Mouse (Mus musculus): Measurements from ENCODE around the gene Crygn. TPM values are rescaled to one million over a fixed set of nuclear protein-coding genes. Genes with fewer than 3 reads are reported as not detected.

The Crygn gene
- polyA plus RNA-seq, 1 experiment from 2014 or later, result 1.8 TPM

GRCm38 (mm10) chr5:24724805-24725204 is 33.0 kb downstream of the Crygn start:
- peak overlapping the region; percentile 38 for H3K4me2 ChIP-seq
- TF ChIP-seq CTCF (IDR thresholded peaks at IDR 0.05; ENCODE audit: low read depth), result no peak
- H3K27me3 ChIP-seq (ENCODE audit: insufficient read depth, low read length), result peaks cover 4% of the 10 kb centered on the region; the same call in 1 of the 2 replicates
- H3K4me1 ChIP-seq (ENCODE audit: insufficient read depth), result peaks cover 19% of the 10 kb centered on the region
- no peaks in the 10 kb centered on the region for H3K9me3 ChIP-seq (ENCODE audit: low read depth, low read length)
- H3K9ac ChIP-seq, result peak overlapping the region; percentile 34
- H3K27ac ChIP-seq (ENCODE audit: low read depth), result peak overlapping the region; percentile 90
- WGBS, result 17% methylated on average over 5 of the region's 5 CpGs
- peaks cover 16% of the 10 kb centered on the region for H3K36me3 ChIP-seq (ENCODE audit: insufficient read depth)
- peak; percentile 80 for DNase-seq
- peak; percentile 93 for ATAC-seq (ENCODE audit: insufficient read depth)
- H3K4me3 ChIP-seq (ENCODE audit: low read depth, low read length), result no peak overlapping the region

- DNase-seq, result no peak
- ATAC-seq (ENCODE audit: insufficient read depth), result no peak
- Histone ChIP-seq H3K27me3 (ENCODE audit: insufficient read depth, low read length) (no peaks in the 10 kb centered on the region), H3K36me3 (ENCODE audit: insufficient read depth) (peaks cover 19% of the 10 kb centered on the region), H3K4me2 (peak overlapping the region; percentile 38; the same call in 1 of the 2 replicates), H3K9me3 (ENCODE audit: low read depth, low read length) (no peaks in the 10 kb centered on the region), H3K4me1 (ENCODE audit: insufficient read depth) (peaks cover 16% of the 10 kb centered on the region), H3K27ac (ENCODE audit: low read depth) (peak overlapping the region; percentile 90), H3K4me3 (ENCODE audit: low read depth, low read length) (no peak overlapping the region), H3K9ac (peak overlapping the region; percentile 34)
- 62% methylated on average over 5 of the region's 5 CpGs for WGBS
- no peak for TF ChIP-seq CTCF (IDR thresholded peaks at IDR 0.05; ENCODE audit: low read depth)
These were observed 33.6 kb downstream of the Crygn start for GRCm38 (mm10) chr5:24724270-24724634.

- no peaks in the 10 kb centered on the region for H3K9me3 ChIP-seq (ENCODE audit: low read depth, low read length)
- ATAC-seq (ENCODE audit: insufficient read depth) (no peak), DNase-seq (peak; percentile 42)
- 66% methylated on average over 11 of the region's 11 CpGs for WGBS
- H3K9ac ChIP-seq, result peak overlapping the region; percentile 34; the same call in 1 of the 2 replicates
- H3K4me1 ChIP-seq (ENCODE audit: insufficient read depth), result peaks cover 13% of the 10 kb centered on the region
- H3K27ac ChIP-seq (ENCODE audit: low read depth), result peak overlapping the region; percentile 90
- no peaks in the 10 kb centered on the region for H3K27me3 ChIP-seq (ENCODE audit: insufficient read depth, low read length)
- H3K36me3 ChIP-seq (ENCODE audit: insufficient read depth), result peaks cover 19% of the 10 kb centered on the region
- H3K4me3 ChIP-seq (ENCODE audit: low read depth, low read length), result no peak overlapping the region
- TF ChIP-seq CTCF (IDR thresholded peaks at IDR 0.05; ENCODE audit: low read depth), result no peak
- 0 out of 2 replicates have a peak overlapping the region, but pooled peaks have one; percentile 22 for H3K4me2 ChIP-seq
These were observed 34.1 kb downstream of the Crygn start for GRCm38 (mm10) chr5:24723527-24724269.

GRCm38 (mm10) chr5:24719852-24720251 is 38.0 kb downstream of the Crygn start:
- peaks cover 9% of the 10 kb centered on the region for H3K4me1 ChIP-seq (ENCODE audit: insufficient read depth)
- H3K27ac ChIP-seq (ENCODE audit: low read depth), result no peak overlapping the region
- no peaks in the 10 kb centered on the region for H3K9me3 ChIP-seq (ENCODE audit: low read depth, low read length)
- no peaks in the 10 kb centered on the region for H3K27me3 ChIP-seq (ENCODE audit: insufficient read depth, low read length)
- 87% methylated on average over 3 of the region's 3 CpGs for WGBS
- TF ChIP-seq CTCF (IDR thresholded peaks at IDR 0.05; ENCODE audit: low read depth), result no peak
- no peak for ATAC-seq (ENCODE audit: insufficient read depth)
- H3K36me3 ChIP-seq (ENCODE audit: insufficient read depth), result peaks cover 56% of the 10 kb centered on the region
- no peak for DNase-seq
- H3K4me3 ChIP-seq (ENCODE audit: low read depth, low read length), result no peak overlapping the region
- no peak overlapping the region for H3K4me2 ChIP-seq
- H3K9ac ChIP-seq, result no peak overlapping the region

GRCm38 (mm10) chr5:24718076-24718475 is 39.7 kb downstream of the Crygn start:
- ATAC-seq (ENCODE audit: insufficient read depth) (no peak), DNase-seq (no peak)
- Histone ChIP-seq H3K4me3 (ENCODE audit: low read depth, low read length) (no peak overlapping the region), H3K9ac (no peak overlapping the region), H3K27me3 (ENCODE audit: insufficient read depth, low read length) (no peaks in the 10 kb centered on the region), H3K4me1 (ENCODE audit: insufficient read depth) (no peaks in the 10 kb centered on the region), H3K9me3 (ENCODE audit: low read depth, low read length) (no peaks in the 10 kb centered on the region), H3K27ac (ENCODE audit: low read depth) (no peak overlapping the region), H3K36me3 (ENCODE audit: insufficient read depth) (peaks cover 64% of the 10 kb centered on the region), H3K4me2 (no peak overlapping the region)
- no peak for TF ChIP-seq CTCF (IDR thresholded peaks at IDR 0.05; ENCODE audit: low read depth)
- 89% methylated on average over 6 of the region's 6 CpGs for WGBS

GRCm38 (mm10) chr5:24713987-24714386 is 43.8 kb downstream of the Crygn start:
- no peak overlapping the region for H3K9ac ChIP-seq
- ATAC-seq (ENCODE audit: insufficient read depth), result no peak
- no peak overlapping the region for H3K4me3 ChIP-seq (ENCODE audit: low read depth, low read length)
- H3K27me3 ChIP-seq (ENCODE audit: insufficient read depth, low read length), result no peaks in the 10 kb centered on the region
- no peak for TF ChIP-seq CTCF (IDR thresholded peaks at IDR 0.05; ENCODE audit: low read depth)
- no peak for DNase-seq
- H3K4me1 ChIP-seq (ENCODE audit: insufficient read depth), result no peaks in the 10 kb centered on the region
- H3K4me2 ChIP-seq, result no peak overlapping the region
- H3K36me3 ChIP-seq (ENCODE audit: insufficient read depth), result peaks cover 85% of the 10 kb centered on the region
- H3K27ac ChIP-seq (ENCODE audit: low read depth), result no peak overlapping the region
- H3K9me3 ChIP-seq (ENCODE audit: low read depth, low read length), result no peaks in the 10 kb centered on the region; the same call in 1 of the 2 replicates
- WGBS, result 81% methylated on average over 6 of the region's 6 CpGs

GRCm38 (mm10) chr5:24713199-24713598 is 44.6 kb downstream of the Crygn start:
- Histone ChIP-seq H3K9me3 (ENCODE audit: low read depth, low read length) (no peaks in the 10 kb centered on the region; the same call in 1 of the 2 replicates), H3K36me3 (ENCODE audit: insufficient read depth) (peaks cover 89% of the 10 kb centered on the region), H3K4me1 (ENCODE audit: insufficient read depth) (no peaks in the 10 kb centered on the region), H3K4me2 (no peak overlapping the region), H3K4me3 (ENCODE audit: low read depth, low read length) (no peak overlapping the region), H3K9ac (no peak overlapping the region), H3K27ac (ENCODE audit: low read depth) (no peak overlapping the region), H3K27me3 (ENCODE audit: insufficient read depth, low read length) (no peaks in the 10 kb centered on the region)
- ATAC-seq (ENCODE audit: insufficient read depth) (no peak), DNase-seq (no peak)
- TF ChIP-seq CTCF (IDR thresholded peaks at IDR 0.05; ENCODE audit: low read depth), result no peak
- WGBS, result 79% methylated on average over 2 of the region's 2 CpGs

Measured in lung, embryonic 14.5 days (tissue).